Mouse (Mus musculus): ENCODE measurements around the gene Gm20422.
A peak's percentile ranks its signal among the peaks of the same experiment; 100 is the strongest.

Gene Gm20422

DNA sequence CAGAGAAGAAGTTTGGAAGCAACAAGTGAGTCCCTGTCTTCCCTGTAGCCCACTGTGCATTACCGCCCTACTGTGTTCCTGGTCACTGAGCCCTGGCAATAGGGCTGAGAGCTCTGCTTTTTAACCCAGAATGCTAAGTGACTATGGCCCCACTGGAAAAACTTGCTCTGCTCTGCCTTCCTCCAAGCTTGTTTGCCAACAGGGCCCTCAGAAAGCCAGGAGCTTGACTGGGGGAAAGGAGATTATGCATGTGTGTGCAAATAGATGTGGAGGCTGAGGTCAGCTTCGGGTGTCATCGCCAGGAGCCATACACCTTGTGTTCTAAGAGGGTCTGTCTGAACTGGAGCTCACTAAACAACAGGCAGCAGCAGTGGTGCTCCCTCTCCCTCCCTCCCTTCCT is 19.4 kb upstream of the Gm20422 start:
- no peak for DNase-seq (ENCODE audit: low read depth, low spot score)

GRCm38 (mm10) chr8:69793666-69794065 is 19.0 kb upstream of the Gm20422 start:
- DNase-seq (ENCODE audit: low read depth, low spot score), result no peak

GRCm38 (mm10) chr8:69791415-69792068 is 16.9 kb upstream of the Gm20422 start:
- peak; percentile 65 for DNase-seq (ENCODE audit: low read depth, low spot score)

DNA sequence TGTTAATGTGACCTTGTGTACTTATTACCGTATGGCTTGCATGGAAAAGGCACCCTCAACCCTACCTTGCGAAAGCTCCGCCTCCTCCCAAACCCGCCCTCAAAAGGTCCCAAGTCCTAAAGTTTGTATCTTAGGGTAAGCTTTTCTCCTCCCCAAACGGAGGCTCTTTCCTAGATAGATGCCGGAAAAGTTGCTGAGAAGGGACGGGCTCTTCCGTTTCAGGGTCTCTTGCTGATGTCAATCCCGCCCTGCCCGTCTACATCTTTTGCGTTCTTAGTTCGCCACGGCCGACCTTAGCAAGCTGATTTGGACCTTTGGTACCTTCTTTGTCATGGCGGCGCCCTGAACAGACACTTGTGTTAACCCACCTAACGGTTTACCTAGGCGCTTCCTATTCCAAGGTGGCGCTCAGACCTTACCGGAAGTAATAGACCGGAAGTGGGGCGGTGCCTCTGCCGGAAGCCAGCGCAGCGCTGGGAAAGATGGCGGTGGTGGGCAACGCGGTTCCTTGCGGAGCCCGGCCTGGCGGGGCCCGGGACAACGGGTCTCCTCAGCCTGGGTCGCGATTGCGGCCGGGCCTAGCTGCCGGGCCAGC is 16.2 kb upstream of the Gm20422 start, which contains the start of the genes Atp13a1 and Zfp866:
TSS of gene Atp13a1 (plus strand) at position 391 of the 595 bp plus-strand sequence.
TSS of gene Zfp866 (minus strand) at position 406 of the 595 bp plus-strand sequence.
- DNase-seq (ENCODE audit: low read depth, low spot score), result peak; percentile 96

DNA sequence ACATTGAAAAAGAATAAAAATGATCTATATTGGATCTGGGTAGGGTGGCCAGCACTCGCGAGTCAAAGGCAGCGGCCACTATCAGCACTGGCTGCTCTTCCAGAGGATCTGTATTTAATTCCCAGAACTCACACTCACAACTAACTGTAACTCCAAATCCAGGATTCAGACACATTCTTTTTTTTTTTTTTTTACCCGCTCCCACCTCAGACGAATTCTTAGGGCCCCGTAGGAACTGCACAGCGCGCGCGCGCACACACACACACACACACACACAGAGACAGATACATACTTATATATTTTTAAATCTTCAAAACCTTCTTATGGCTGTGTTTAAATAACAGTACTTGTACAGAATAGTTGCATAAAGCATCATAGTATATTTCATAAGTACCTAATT is 15.7 kb upstream of the Gm20422 start:
- no peak for DNase-seq (ENCODE audit: low read depth, low spot score)

DNA sequence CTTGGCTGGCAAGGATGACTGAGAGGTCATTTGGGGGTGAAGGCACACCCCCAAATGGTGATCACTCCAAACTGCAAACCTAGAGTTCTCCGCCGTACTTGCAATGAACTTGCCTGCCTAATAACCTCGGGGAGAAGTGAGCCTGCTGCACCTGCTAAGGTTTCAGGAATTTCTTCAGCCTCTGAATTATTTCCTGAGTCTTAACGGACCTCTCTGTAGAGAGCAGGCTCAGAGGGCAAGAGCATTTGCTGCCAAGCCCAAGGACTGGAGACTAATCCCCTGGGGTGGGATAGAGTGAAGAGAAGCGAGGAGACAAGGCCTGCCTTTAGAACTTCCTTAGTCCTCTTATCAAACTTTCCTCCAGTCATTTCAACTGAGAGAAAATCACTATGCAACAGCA is 15.0 kb upstream of the Gm20422 start:
- DNase-seq (ENCODE audit: low read depth, low spot score), result no peak

GRCm38 (mm10) chr8:69789105-69789504 is 14.4 kb upstream of the Gm20422 start:
- DNase-seq (ENCODE audit: low read depth, low spot score), result no peak

DNA sequence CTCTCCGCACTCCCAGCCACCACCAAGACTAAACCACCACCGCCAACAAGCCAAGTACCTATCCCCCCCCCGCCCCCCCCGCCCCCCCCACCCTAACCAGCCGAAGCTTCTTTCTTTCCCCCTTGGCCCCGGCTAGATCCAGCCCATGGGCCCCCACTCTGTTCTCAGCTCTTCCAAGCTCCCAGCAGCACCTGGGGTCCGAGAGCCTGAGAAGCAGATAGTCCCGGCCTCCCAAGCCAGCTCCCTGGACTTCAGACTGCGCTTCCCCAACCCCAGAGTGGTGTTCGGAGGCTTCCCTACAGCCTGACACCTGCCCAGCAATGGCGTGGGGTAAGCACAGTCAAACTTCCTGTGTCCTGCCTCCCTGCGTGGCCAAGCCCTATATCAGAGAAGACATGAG is 2.4 kb upstream of the Gm20422 start:
- DNase-seq (ENCODE audit: low read depth, low spot score), result peak; percentile 73

- DNase-seq (ENCODE audit: low read depth, low spot score), result no peak
Measured at GRCm38 (mm10) chr8:69775149-69775534, 456 bp upstream of the Gm20422 start.

DNA sequence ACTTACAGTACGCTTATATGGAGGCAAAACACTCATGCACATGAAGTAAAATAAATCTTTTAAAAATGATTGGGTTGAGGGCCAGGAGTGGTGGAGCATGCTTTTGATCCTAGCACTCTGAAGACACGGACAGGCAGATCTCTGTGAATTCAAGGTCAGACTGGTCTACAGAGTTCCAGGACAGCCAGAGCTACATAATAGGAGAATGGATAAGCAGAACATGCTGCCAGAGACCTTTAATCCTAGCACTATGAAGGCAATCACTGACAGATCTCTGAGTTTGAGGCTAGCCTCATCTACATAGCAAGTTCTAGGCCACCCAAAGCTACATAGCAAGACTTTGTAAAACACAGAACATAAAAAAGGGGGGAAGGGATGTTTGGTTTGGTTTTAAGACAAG is 2.6 kb downstream of the Gm20422 start:
- no peak for DNase-seq (ENCODE audit: low read depth, low spot score)

DNA sequence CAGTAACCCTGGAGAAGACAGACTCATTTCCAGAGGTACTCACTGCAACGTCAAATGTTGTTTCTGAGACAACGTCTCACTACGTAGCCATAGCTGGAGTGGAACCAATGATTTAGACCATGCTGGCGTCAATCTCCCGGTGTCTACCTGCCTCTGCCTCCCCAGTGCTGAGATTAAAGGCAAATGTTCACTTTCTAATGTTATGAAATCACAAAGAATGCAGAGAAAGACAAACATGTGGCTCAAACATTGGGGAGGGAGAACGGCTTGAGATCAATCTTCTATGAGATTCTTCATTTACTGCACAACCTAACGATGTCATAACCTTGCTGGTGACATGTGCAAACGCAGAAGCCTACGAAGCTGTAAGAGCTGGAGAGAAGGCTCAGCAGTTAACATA is 3.5 kb downstream of the Gm20422 start:
- DNase-seq (ENCODE audit: low read depth, low spot score), result no peak

- peak; percentile 62 for DNase-seq (ENCODE audit: low read depth, low spot score)
Measured at GRCm38 (mm10) chr8:69761814-69762445, 12.8 kb downstream of the Gm20422 start.

- no peak for DNase-seq (ENCODE audit: low read depth, low spot score)
Measured at GRCm38 (mm10) chr8:69758316-69758715, 16.4 kb downstream of the Gm20422 start.

DNA sequence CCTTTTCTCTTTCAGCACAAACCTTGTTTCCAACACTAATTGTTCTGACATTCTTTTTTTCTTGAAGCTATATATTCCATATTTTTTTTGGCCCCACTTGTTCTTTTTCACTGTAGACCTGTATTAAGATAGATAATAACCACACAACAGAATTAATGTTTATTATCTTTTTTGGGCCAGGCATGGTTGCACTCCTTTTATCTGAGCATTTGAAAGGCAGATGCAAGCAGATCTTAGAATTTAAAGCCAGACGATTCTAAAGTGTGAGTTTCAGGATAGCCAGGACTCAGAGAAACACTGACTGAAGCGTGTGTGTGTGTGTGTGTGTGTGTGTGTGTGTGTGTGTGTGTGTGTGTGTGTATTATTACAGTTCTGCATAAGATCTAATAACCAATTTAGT is 22.2 kb downstream of the Gm20422 start:
- no peak for DNase-seq (ENCODE audit: low read depth, low spot score)

DNA sequence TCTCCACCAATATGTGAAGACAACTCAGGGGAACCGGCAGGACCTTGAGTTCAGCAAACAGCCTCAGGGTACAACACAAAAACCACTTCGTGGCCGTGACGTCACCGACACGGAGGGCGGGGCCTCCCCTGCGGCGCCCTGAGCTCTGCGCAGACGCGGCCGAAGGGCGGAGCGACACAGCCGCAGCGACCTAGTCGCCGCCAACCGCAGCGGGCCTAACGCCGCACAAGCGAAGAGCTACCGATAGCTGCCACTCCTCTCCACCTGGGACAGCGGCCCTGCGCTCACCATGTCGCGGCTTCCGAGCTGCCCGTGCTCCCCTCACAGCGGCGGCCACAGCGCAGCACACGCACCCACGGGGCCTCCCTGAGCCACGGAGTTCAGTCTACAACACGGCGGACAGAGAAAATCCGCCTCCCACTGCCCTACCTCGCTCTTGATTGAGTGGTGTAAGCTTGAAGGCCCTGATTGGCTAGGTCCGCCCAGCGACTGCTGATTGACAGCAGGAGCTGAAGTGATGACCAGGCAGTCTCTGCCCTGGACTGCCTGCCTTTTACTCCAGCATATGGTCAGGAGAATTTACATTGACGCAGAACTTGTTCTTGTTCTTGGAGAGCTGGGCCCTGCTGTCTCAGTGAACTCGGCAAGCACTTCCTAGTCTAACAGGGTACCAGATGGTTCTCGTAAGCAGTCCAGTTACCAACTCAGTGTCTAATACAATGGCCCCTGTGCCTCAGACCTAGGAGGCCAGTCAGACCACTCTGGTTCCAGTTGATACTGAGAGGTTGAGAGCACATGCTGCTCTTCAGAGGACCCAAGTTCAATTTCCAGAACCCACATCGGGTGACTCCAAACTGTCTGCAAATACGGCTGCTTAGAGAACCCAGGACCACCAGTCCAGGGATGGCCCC is 24.9 kb downstream of the Gm20422 start, which contains the start of gene Zfp963:
TSS of gene Zfp963 (minus strand) at position 427 of the 911 bp plus-strand sequence.
- DNase-seq (ENCODE audit: low read depth, low spot score), result peak; percentile 96

DNA sequence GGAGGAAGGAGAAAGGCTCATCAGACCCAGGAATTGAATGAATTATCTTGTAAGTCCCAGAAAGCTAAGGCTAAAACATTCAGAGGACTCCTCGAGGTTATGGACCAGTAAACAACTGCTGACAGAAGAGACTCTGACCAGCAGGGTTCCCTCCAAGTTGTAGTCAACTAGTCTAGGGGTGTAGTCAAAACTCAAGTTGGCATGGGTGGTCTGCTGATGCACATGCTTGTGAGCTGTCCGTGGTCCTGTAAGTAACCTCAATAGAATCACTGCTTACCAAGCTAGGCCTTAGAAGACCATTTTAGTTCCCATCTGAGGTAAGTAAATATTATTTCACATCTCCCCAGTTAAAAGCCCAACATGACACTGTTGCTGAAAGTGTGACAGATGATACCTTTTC is 33.5 kb downstream of the Gm20422 start:
- DNase-seq (ENCODE audit: low read depth, low spot score), result peak; percentile 44

- no peak for DNase-seq (ENCODE audit: low read depth, low spot score)
Measured at GRCm38 (mm10) chr8:69740763-69741162, 33.9 kb downstream of the Gm20422 start.

GRCm38 (mm10) chr8:69735495-69735894 is 39.2 kb downstream of the Gm20422 start:
- DNase-seq (ENCODE audit: low read depth, low spot score), result no peak

DNA sequence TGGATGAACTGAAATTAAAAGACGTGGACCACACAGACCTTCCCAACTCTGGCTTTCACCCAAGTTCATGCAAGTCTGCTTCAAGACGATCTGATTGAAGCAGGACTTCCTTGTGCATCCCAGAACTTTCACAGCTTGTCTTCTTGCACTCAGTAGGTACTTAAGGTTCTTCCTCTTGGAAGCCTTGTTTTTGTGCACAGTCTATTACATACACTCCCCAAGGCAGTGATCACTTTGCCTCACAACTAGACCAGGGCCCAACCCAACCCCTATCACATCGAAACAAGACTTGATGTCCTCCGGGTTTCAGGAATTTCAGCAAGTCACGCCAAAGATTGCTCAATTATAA is 57.5 kb downstream of the Gm20422 start:
- DNase-seq (ENCODE audit: low read depth, low spot score), result no peak

- peak; percentile 99 for DNase-seq (ENCODE audit: low read depth, low spot score)
Measured at GRCm38 (mm10) chr8:69716403-69717231, 58.1 kb downstream of the Gm20422 start.

DNA sequence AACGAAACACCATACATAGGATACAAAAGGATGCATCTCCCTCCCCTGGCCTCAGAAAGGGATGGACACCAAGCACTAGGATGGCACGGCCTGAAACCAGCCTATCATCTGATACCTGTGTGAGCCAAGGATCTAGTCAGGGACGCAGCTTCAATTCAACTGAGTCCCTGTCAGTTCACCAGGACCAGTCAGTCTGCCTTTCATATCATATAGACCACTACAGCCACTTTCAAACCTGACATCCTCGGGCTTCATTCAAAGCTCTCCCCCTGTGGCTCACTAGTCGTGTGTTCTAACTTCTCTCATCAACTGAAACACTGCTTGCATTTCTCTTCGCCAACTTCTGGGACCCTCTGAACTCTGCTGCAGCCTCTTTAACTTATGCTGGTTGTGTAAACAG is 59.3 kb downstream of the Gm20422 start:
- no peak for DNase-seq (ENCODE audit: low read depth, low spot score)

Data from ES-CJ7 (cell line).